Mouse (Mus musculus) erythroblast, embryonic 14.5 days (primary cell): ENCODE measurements around the gene Xab2.

Source experiments
- GATA1 ChIP-seq: IDR thresholded peaks from 2 replicates; pipeline ENCODE4 v1.6.1; 2012; ENCODE audit warnings: low read length, inconsistent platforms, mixed read lengths
- TAL1 ChIP-seq: IDR thresholded peaks from 3 replicates; pipeline ENCODE4 v1.6.1; 2012; ENCODE audit warnings: low read length, inconsistent platforms, mixed read lengths

DNA sequence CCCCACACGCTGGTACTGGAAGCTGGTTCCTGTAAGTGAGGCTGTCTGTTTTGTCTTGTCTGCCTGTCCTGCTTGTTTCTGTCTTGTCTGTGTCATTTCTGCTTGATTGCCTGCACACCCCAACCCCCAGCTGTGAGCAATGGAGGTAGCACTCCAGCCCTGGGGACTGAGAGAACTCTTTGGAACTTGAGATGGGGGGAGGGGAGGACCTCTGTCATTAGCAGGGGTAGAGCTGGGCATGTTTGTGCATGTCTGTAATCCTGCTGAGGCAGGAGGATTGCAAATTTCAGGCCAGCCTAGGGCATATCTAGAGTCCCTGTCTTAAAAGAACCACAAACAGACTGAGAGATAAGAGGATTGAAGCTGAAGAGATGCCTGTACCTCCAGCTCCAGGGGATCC lies 21.9 kb downstream of the Xab2 start:
- TF ChIP-seq GATA1 (no peak), TAL1 (no peak)
